Mouse (Mus musculus): ENCODE data around the gene Cd200r3. TPM values are rescaled to one million over a fixed set of nuclear protein-coding genes. Genes with fewer than 3 reads are reported as not detected.
A peak's percentile ranks its signal among the peaks of the same experiment; 100 is the strongest.

Gene Cd200r3
- polyA plus RNA-seq, 1 experiment from 2014 or later: 0.30 TPM

- H3K9me3 ChIP-seq (ENCODE audit: control insufficient read depth, low read length): no peaks in the 10 kb centered on the region
- 57% methylated on average over 3 of the region's 3 CpGs for WGBS
- no peak for ATAC-seq (ENCODE audit: insufficient number of reproducible peaks, insufficient read depth, low FRiP score, low read depth)
- H3K4me3 ChIP-seq (ENCODE audit: control insufficient read depth in 1 of 2, insufficient read depth in 1 of 2, low read depth in 1 of 2, low read length in 2 of 2): no peak overlapping the region
- H3K36me3 ChIP-seq (ENCODE audit: control insufficient read depth, insufficient read depth, low read length): no peaks in the 10 kb centered on the region
- H3K9ac ChIP-seq (ENCODE audit: low read length): no peak overlapping the region
- H3K27ac ChIP-seq (replicated peaks in 1 of 2; ENCODE audit: control insufficient read depth in 1 of 2, insufficient read depth in 1 of 2, low read depth in 2 of 2, low read length in 2 of 2): peak overlapping the region; percentile 58 to 66; a peak in 3 of 4 replicates
- no peak overlapping the region for H3K4me2 ChIP-seq (ENCODE audit: low read length)
- 0 out of 4 replicates have a peak, but pooled peaks cover 0 to 2% of the 10 kb centered on the region in 2 experiments for H3K4me1 ChIP-seq (ENCODE audit: control insufficient read depth in 2 of 2, insufficient read depth in 2 of 2, low read length in 2 of 2)
- no peaks in the 10 kb centered on the region for H3K27me3 ChIP-seq (ENCODE audit: control insufficient read depth, insufficient read depth, low read length)
Measured at GRCm38 (mm10) chr16:44965890-44966289, 22.4 kb downstream of the Cd200r3 start.

- no peak overlapping the region for H3K4me3 ChIP-seq (ENCODE audit: control insufficient read depth in 1 of 2, insufficient read depth in 1 of 2, low read depth in 1 of 2, low read length in 2 of 2)
- H3K36me3 ChIP-seq (ENCODE audit: control insufficient read depth, insufficient read depth, low read length): no peaks in the 10 kb centered on the region
- no peak overlapping the region for H3K9ac ChIP-seq (ENCODE audit: low read length)
- no peak overlapping the region for H3K27ac ChIP-seq (replicated peaks in 1 of 2; ENCODE audit: control insufficient read depth in 1 of 2, insufficient read depth in 1 of 2, low read depth in 2 of 2, low read length in 2 of 2)
- no peaks in the 10 kb centered on the region for H3K27me3 ChIP-seq (ENCODE audit: control insufficient read depth, insufficient read depth, low read length)
- H3K9me3 ChIP-seq (ENCODE audit: control insufficient read depth, low read length): no peaks in the 10 kb centered on the region
- no peak overlapping the region for H3K4me2 ChIP-seq (ENCODE audit: low read length)
- WGBS: 80% methylated on average over 4 of the region's 4 CpGs
- 0 out of 4 replicates have a peak, but pooled peaks cover 0 to 2% of the 10 kb centered on the region in 2 experiments for H3K4me1 ChIP-seq (ENCODE audit: control insufficient read depth in 2 of 2, insufficient read depth in 2 of 2, low read length in 2 of 2)
- no peak for ATAC-seq (ENCODE audit: insufficient number of reproducible peaks, insufficient read depth, low FRiP score, low read depth)
Measured at GRCm38 (mm10) chr16:44966891-44967290, 23.4 kb downstream of the Cd200r3 start.

GRCm38 (mm10) chr16:44968113-44968512 lies 24.6 kb downstream of the Cd200r3 start:
- H3K27ac ChIP-seq (replicated peaks in 1 of 2; ENCODE audit: control insufficient read depth in 1 of 2, insufficient read depth in 1 of 2, low read depth in 2 of 2, low read length in 2 of 2): no peak overlapping the region
- WGBS: 92% methylated on average over 3 of the region's 3 CpGs
- H3K9ac ChIP-seq (ENCODE audit: low read length): no peak overlapping the region
- H3K4me2 ChIP-seq (ENCODE audit: low read length): no peak overlapping the region
- H3K9me3 ChIP-seq (ENCODE audit: control insufficient read depth, low read length): no peaks in the 10 kb centered on the region
- H3K27me3 ChIP-seq (ENCODE audit: control insufficient read depth, insufficient read depth, low read length): no peaks in the 10 kb centered on the region
- H3K36me3 ChIP-seq (ENCODE audit: control insufficient read depth, insufficient read depth, low read length): no peaks in the 10 kb centered on the region
- 0 out of 4 replicates have a peak, but pooled peaks cover 0 to 2% of the 10 kb centered on the region in 2 experiments for H3K4me1 ChIP-seq (ENCODE audit: control insufficient read depth in 2 of 2, insufficient read depth in 2 of 2, low read length in 2 of 2)
- ATAC-seq (ENCODE audit: insufficient number of reproducible peaks, insufficient read depth, low FRiP score, low read depth): no peak
- H3K4me3 ChIP-seq (ENCODE audit: control insufficient read depth in 1 of 2, insufficient read depth in 1 of 2, low read depth in 1 of 2, low read length in 2 of 2): no peak overlapping the region

- Histone ChIP-seq H3K9ac (ENCODE audit: low read length) (no peak overlapping the region), H3K4me2 (ENCODE audit: low read length) (no peak overlapping the region), H3K27ac (replicated peaks in 1 of 2; ENCODE audit: control insufficient read depth in 1 of 2, insufficient read depth in 1 of 2, low read depth in 2 of 2, low read length in 2 of 2) (no peak overlapping the region), H3K4me1 (ENCODE audit: control insufficient read depth in 2 of 2, insufficient read depth in 2 of 2, low read length in 2 of 2) (no peaks in the 10 kb centered on the region), H3K9me3 (ENCODE audit: control insufficient read depth, low read length) (no peaks in the 10 kb centered on the region), H3K36me3 (ENCODE audit: control insufficient read depth, insufficient read depth, low read length) (no peaks in the 10 kb centered on the region), H3K4me3 (ENCODE audit: control insufficient read depth in 1 of 2, insufficient read depth in 1 of 2, low read depth in 1 of 2, low read length in 2 of 2) (no peak overlapping the region), H3K27me3 (ENCODE audit: control insufficient read depth, insufficient read depth, low read length) (no peaks in the 10 kb centered on the region)
- 66% methylated on average over 4 of the region's 4 CpGs for WGBS
- no peak for ATAC-seq (ENCODE audit: insufficient number of reproducible peaks, insufficient read depth, low FRiP score, low read depth)
Measured at GRCm38 (mm10) chr16:44970925-44971324, 27.4 kb downstream of the Cd200r3 start.

GRCm38 (mm10) chr16:44974042-44974441 lies 30.6 kb downstream of the Cd200r3 start:
- no peak for ATAC-seq (ENCODE audit: insufficient number of reproducible peaks, insufficient read depth, low FRiP score, low read depth)
- H3K4me1 ChIP-seq (ENCODE audit: control insufficient read depth in 2 of 2, insufficient read depth in 2 of 2, low read length in 2 of 2): no peaks in the 10 kb centered on the region
- 76% methylated on average over 2 of the region's 2 CpGs for WGBS

GRCm38 (mm10) chr16:44976081-44976480 lies 32.6 kb downstream of the Cd200r3 start:
- no peaks in the 10 kb centered on the region for H3K9me3 ChIP-seq (ENCODE audit: control insufficient read depth, low read length)
- H3K9ac ChIP-seq (ENCODE audit: low read length): no peak overlapping the region
- no peak for ATAC-seq (ENCODE audit: insufficient number of reproducible peaks, insufficient read depth, low FRiP score, low read depth)
- H3K4me2 ChIP-seq (ENCODE audit: low read length): no peak overlapping the region
- no peaks in the 10 kb centered on the region for H3K27me3 ChIP-seq (ENCODE audit: control insufficient read depth, insufficient read depth, low read length)
- H3K4me3 ChIP-seq (ENCODE audit: control insufficient read depth in 1 of 2, insufficient read depth in 1 of 2, low read depth in 1 of 2, low read length in 2 of 2): no peak overlapping the region
- no peak overlapping the region for H3K27ac ChIP-seq (replicated peaks in 1 of 2; ENCODE audit: control insufficient read depth in 1 of 2, insufficient read depth in 1 of 2, low read depth in 2 of 2, low read length in 2 of 2)
- H3K36me3 ChIP-seq (ENCODE audit: control insufficient read depth, insufficient read depth, low read length): no peaks in the 10 kb centered on the region
- H3K4me1 ChIP-seq (ENCODE audit: control insufficient read depth in 2 of 2, insufficient read depth in 2 of 2, low read length in 2 of 2): no peaks in the 10 kb centered on the region

More at GRCm38 (mm10) chr16:44974042-44974441, 30.6 kb downstream of the Cd200r3 start:
- H3K27me3 ChIP-seq (ENCODE audit: control insufficient read depth, insufficient read depth, low read length): no peaks in the 10 kb centered on the region
- no peak overlapping the region for H3K27ac ChIP-seq (replicated peaks in 1 of 2; ENCODE audit: control insufficient read depth in 1 of 2, insufficient read depth in 1 of 2, low read depth in 2 of 2, low read length in 2 of 2)
- H3K36me3 ChIP-seq (ENCODE audit: control insufficient read depth, insufficient read depth, low read length): no peaks in the 10 kb centered on the region
- H3K9me3 ChIP-seq (ENCODE audit: control insufficient read depth, low read length): no peaks in the 10 kb centered on the region
- no peak overlapping the region for H3K9ac ChIP-seq (ENCODE audit: low read length)
- H3K4me2 ChIP-seq (ENCODE audit: low read length): no peak overlapping the region
- no peak overlapping the region for H3K4me3 ChIP-seq (ENCODE audit: control insufficient read depth in 1 of 2, insufficient read depth in 1 of 2, low read depth in 1 of 2, low read length in 2 of 2)

GRCm38 (mm10) chr16:44976892-44977633 lies 33.6 kb downstream of the Cd200r3 start:
- Histone ChIP-seq H3K4me2 (ENCODE audit: low read length) (no peak overlapping the region), H3K27me3 (ENCODE audit: control insufficient read depth, insufficient read depth, low read length) (no peaks in the 10 kb centered on the region), H3K9ac (ENCODE audit: low read length) (no peak overlapping the region), H3K36me3 (ENCODE audit: control insufficient read depth, insufficient read depth, low read length) (no peaks in the 10 kb centered on the region), H3K27ac (replicated peaks in 1 of 2; ENCODE audit: control insufficient read depth in 1 of 2, insufficient read depth in 1 of 2, low read depth in 2 of 2, low read length in 2 of 2) (no peak overlapping the region), H3K4me3 (ENCODE audit: control insufficient read depth in 1 of 2, insufficient read depth in 1 of 2, low read depth in 1 of 2, low read length in 2 of 2) (no peak overlapping the region), H3K9me3 (ENCODE audit: control insufficient read depth, low read length) (no peaks in the 10 kb centered on the region), H3K4me1 (ENCODE audit: control insufficient read depth in 2 of 2, insufficient read depth in 2 of 2, low read length in 2 of 2) (no peaks in the 10 kb centered on the region)
- 77% methylated on average over 6 of the region's 6 CpGs for WGBS
- ATAC-seq (ENCODE audit: insufficient number of reproducible peaks, insufficient read depth, low FRiP score, low read depth): no peak

GRCm38 (mm10) chr16:44978193-44978592 lies 34.7 kb downstream of the Cd200r3 start:
- no peaks in the 10 kb centered on the region for H3K27me3 ChIP-seq (ENCODE audit: control insufficient read depth, insufficient read depth, low read length)
- H3K27ac ChIP-seq (replicated peaks in 1 of 2; ENCODE audit: control insufficient read depth in 1 of 2, insufficient read depth in 1 of 2, low read depth in 2 of 2, low read length in 2 of 2): no peak overlapping the region
- no peaks in the 10 kb centered on the region for H3K36me3 ChIP-seq (ENCODE audit: control insufficient read depth, insufficient read depth, low read length)
- no peak overlapping the region for H3K4me3 ChIP-seq (ENCODE audit: control insufficient read depth in 1 of 2, insufficient read depth in 1 of 2, low read depth in 1 of 2, low read length in 2 of 2)
- H3K4me1 ChIP-seq (ENCODE audit: control insufficient read depth in 2 of 2, insufficient read depth in 2 of 2, low read length in 2 of 2): no peaks in the 10 kb centered on the region
- H3K9ac ChIP-seq (ENCODE audit: low read length): no peak overlapping the region
- no peak overlapping the region for H3K4me2 ChIP-seq (ENCODE audit: low read length)
- no peaks in the 10 kb centered on the region for H3K9me3 ChIP-seq (ENCODE audit: control insufficient read depth, low read length)
- 85% methylated on average over 2 of the region's 2 CpGs for WGBS
- no peak for ATAC-seq (ENCODE audit: insufficient number of reproducible peaks, insufficient read depth, low FRiP score, low read depth)
